Mouse (Mus musculus) left cerebral cortex, postnatal 36 days (tissue): ENCODE measurements around the gene Prdx1. TPM values are rescaled to one million over a fixed set of nuclear protein-coding genes. Genes with fewer than 3 reads are reported as not detected.

Experiments
- DNase-seq, 2 experiments: peaks; one replicate each; pipeline ENCODE4 v3.0.0; 2021 to 2022; ENCODE audit warnings: low spot score in 2 of 2, mixed read lengths in 1 of 2
- intact Hi-C: fragments of 180-260 bp; cut with DNase I; formaldehyde crosslinking; loops from one replicate; pipeline ENCODE4 v1.15.1; 2025
- total RNA-seq, 2 experiments: library from RNA; stranded (reverse); gene quantifications; 2 replicates each; pipeline ENCODE4 v1.2.3; 2021

Gene Prdx1
- total RNA-seq, 2 experiments from 2014 or later = 135 to 160 TPM

DNA sequence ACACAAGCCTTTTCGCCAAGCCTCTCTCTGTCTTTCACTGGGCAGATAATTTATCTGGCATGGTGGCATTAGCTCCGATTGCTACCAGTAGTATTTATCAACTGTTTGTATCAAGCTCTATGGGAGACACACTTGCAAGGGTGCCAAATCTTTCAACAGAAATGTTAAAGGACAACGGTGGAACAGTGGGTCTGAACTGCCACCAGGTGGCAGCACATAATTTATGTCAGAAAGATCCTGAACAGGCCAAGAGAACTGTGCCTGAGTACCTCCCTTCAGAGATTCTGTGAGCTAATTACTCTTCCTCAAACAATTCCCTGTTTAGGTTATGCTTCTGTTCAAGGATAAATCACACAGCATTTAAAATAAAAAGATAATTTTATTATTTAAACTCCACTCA is 34.1 kb downstream of the Prdx1 start:
- intact Hi-C loops = loop anchor here (1.0 kb wide), 1 partner anchor 70 kb away; no protein-coding TSS in a partner anchor
- DNase-seq = peak; percentile 43 to 52

DNA sequence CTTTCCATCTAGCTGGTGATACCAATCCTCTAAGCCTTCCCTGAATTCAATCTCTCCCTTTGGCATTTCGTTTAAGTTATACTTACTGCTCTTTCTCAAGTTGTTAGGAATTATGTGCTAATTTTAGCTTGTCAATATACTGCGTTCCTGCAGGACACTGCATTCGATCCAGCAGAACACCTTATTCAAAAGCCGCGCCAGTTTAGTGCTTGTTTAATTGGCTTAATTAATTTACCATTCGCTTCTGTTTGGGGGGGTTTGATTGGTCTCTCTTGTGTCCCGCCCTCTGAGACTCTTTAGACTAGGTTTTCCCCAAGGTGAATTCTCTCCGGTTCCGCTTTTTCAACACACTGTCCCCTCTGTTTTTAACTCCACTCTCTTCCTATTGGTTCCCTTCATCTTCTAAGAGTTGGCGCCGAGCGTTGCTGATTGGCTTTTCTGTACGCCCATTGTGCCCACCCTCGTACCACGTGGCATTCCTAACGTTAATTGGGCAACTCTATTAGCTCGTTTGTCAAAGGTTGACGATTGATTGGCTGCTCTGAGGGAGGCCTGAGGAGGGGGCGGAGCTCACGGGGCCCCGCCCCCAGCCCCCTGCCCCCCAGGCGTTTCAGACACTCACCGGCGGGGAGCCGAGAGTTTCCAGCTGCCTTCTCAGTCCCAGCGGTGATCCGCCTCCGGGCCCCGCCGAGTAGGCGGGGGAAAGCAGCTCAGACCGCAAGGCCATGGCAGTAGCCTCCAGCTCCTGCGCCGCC is 35.2 kb downstream of the Prdx1 start, which contains the start of gene Tesk2:
Gene Tesk2 (plus strand): TSS at position 606 of the 755 bp plus-strand sequence.
- DNase-seq = peak; percentile 87 to 90
- intact Hi-C loops = loop anchor here (10.0 kb wide), 1 partner anchor 274 kb away; the partner anchor contains the start of genes Hectd3 and Urod

DNA sequence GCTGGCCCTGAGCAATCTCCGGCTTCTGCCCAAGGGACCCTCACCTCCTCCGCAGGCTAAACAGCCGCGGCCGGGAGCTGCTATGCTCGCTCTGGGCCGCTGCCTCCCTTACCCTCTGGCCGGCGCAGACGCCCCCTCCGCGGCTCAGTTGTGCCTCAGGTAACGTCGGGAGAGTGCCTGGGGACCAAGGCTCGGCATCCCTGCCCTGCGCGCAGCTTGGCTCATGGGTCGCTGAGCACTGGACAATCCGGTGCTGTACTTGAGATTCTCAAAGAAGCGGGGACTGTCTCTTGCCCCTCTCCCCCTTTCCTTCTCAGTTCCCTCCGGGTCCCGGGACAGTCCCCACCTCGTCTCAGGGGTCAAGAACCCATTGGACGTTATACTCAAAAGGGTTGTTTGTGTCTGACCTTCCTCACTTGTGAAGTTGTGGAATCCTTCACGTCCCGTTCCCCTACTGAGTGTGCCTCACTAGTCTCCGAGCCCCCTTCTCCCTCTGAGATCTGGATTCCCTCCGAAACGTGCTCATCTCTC is 35.8 kb downstream of the Prdx1 start:
- DNase-seq = no peak
- intact Hi-C loops = loop anchor here (10.0 kb wide), 1 partner anchor 274 kb away; the partner anchor contains the start of genes Hectd3 and Urod

DNA sequence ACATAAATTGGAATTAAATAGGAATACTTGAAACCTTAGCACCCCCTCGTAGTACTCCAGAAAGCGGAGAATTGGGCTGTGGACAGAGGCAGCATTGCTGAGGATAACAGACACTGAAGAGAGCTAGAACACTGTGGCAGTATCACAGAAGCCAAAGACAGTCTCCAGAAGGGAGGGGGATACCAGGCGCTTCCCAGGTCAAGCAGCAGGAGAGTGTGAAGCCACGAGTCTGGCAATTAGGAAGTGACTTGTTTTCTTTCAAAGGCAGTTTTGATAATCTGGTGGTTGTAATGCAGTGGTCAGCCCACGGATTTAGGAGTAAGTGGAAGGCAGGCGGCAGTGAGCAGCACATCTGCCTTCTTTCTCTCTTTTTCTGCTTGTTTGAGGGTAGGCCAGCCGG is 36.9 kb downstream of the Prdx1 start:
- intact Hi-C loops = loop anchor here (10.0 kb wide), 1 partner anchor 273 kb away; the partner anchor contains the start of genes Hectd3 and Urod
- DNase-seq = no peak

DNA sequence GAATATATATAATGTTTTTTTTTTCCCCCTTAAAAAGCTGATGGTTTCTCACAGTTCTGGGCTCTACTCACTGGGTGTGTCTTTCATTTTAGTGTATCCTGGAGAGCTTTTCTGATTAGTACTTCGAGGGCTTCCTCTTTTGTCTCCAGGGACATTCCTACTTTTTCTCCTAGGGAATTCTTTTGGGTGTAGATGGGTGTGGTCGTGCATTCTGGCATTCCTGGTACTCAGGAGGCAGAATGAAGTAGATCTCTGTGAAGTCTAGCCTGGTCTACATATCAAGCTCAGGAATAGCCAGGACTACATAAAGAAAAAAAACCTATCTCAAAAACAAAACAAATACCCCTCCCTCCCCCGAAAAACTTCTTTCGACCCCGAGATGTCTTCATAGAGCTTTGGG is 40.1 kb downstream of the Prdx1 start:
- DNase-seq = no peak
- intact Hi-C loops = loop anchor here (10.0 kb wide), 1 partner anchor 269 kb away; the partner anchor contains the start of genes Hectd3 and Urod

DNA sequence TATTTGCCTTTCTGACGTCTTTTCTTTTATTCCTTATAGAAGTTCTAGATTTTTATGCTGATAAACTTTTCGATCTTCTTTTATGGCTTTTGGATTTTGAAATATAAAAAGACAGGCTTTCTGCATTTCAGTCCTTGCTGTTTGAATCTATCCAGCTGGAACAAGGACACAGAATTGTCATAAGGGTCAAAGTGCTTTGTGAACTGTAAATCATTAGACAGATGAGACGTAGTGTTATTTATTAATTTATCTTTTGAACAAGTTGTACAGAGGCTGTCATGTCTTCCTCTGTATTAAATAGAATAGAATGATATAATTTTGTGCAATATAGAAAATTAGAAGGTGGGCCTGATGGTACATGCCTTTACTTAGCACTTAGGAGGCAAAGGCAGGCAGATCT is 42.1 kb downstream of the Prdx1 start:
- intact Hi-C loops = loop anchor here (10.0 kb wide), 1 partner anchor 267 kb away; the partner anchor contains the start of genes Hectd3 and Urod
- no peak for DNase-seq

DNA sequence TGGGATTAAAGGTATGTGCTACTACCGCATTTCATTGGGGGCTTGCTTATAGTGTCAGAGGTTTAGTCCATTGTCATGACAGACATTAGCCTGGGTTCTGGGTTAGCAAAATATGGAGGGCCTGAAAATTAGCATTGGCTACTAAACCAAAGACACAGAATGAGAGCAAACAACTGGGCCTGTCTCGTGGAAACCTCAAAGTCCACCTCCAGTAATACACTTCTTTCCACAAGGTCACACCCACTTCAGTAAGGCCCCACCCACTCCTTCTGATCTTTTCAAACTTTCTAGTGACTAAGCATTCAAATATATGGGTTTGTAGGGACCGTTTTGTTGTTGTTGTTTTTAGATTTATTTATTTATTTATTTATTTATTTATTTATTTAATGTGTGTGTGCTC is 44.2 kb downstream of the Prdx1 start:
- DNase-seq = no peak
- intact Hi-C loops = loop anchor here (10.0 kb wide), 1 partner anchor 265 kb away; the partner anchor contains the start of genes Hectd3 and Urod

DNA sequence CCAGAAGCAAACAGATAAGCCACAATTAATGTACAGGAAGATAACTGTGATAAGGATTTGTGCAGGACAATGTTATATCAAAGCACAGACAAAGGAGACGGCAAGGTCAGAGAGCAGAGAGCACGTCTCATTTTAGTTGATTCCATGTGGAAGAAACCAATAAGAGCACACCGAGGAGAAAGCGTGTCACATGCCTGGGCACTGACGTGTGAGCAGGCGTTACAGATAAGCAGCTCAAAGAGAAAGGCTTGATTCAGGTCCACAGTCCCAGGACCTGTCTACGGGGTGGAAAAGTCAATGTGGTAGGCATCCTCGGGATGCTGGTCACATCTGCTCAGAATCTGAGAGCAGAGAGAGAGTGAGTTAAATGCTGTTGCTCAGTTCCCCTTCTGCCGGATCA is 45.7 kb downstream of the Prdx1 start:
- DNase-seq = no peak
- intact Hi-C loops = no loop called here

DNA sequence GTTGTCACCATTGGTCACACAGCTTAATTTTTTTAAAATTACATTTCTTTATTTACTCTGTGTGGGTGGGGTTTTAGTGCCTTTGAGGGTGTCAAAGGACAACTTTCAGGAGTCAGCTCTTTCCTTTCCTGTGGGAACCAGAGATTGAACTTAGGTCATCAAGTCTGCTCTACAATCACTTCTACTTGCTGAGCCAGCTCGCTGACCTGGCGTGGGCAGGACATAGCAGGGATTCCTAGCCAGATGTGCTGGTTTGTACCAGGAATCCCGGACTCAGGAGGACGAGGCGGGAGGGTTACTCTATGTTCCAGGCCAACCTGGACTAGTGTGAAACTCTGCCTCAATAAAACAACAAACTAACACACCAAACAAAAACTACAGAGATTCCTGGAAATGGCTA is 47.0 kb downstream of the Prdx1 start:
- no peak for DNase-seq
- intact Hi-C loops = no loop called here

DNA sequence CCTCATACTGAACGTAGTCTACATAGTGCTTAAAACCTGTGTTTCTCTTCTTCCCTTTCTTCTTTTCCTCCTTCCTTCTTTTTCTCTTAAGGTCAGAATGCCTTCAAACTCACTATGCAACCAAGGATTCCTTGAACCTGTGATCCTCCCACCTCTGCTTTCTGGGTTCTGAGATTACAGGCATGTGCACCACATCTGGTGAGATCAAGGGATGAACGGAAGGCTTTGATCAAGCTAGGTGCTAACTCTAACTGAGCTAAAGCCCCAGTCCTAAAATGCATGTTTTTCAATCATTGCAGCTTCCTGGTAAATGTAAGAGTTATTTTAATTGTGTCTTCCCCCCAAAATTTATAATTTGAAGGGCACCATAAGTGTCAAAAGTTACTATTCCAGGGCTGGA is 49.7 kb downstream of the Prdx1 start:
- DNase-seq = no peak
- intact Hi-C loops = no loop called here

DNA sequence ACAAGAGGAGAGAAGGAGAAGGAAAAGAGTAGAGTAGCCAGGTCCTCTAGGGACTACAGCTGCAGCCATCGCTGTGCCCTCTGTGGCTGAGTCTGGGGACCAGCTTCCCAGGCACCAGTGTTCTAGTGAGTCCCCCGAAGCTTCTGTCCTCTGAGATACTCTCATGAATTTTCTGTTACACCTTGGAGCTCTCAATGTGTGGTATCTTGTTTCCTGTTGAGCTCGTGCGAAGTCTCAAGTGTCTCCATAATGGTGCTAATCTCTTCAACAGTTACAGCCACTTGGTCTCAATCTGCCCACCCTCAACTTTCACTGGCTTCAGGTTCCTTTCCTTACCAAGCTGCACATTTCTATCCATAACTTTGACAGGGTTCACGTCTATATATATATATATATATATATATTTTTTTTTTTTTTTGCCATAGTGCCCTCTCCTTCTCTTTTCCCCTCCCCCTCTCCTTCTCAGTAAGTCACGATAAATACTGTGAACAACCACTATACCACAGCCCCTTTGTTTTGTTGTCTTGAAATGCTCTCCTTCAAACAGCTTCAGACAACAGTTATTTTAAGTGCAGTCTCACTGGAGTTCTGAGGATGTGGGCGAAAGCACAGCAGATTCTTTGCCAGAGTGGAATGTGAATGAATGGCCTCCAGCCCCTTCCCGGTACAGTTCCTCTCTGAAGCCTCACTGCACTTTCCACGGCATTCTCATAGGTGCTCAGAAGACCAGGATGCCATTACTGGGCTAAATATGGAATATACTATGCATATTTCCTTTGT is 53.8 kb downstream of the Prdx1 start:
- DNase-seq = peak in 1 of 2 experiments; percentile 7
- intact Hi-C loops = no loop called here

DNA sequence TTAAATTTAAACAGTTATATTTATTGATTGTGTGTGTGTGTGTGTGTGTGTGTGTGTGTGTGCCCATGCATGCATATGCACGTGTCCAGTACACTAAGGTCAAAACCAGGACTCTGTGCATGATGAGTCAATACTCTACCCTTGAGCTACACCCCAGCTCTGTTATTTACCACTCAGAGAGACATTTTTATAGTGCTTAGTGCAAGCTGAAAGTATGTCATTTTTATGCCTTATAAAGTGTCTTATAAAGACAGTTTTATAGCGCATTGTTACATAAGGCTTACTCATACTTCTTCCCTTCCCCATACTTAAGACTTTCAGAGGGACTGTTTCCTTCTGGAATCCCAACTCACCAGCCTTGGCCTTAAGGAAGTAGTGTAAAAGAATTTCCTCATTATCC is 64.4 kb downstream of the Prdx1 start:
- DNase-seq = no peak
- intact Hi-C loops = no loop called here

Other genes with a start within 250 kb of the Prdx1 start
- gene Mast2, start 221.4 kb upstream of the Prdx1 start, total RNA-seq = 100 to 1,000 TPM; 103 to 114 TPM
- 10 to 100 TPM; 18.4 to 21.6 TPM for gene Ipp, start 178.0 kb upstream of the Prdx1 start, total RNA-seq
- gene Tmem69, start 129.6 kb upstream of the Prdx1 start, total RNA-seq = 10 to 100 TPM in 1 of 2 experiments, 1 to 10 TPM in 1; 8.8 to 10.1 TPM
- 10 to 100 TPM; 35.7 to 43.6 TPM for gene Gpbp1l1, start 127.9 kb upstream of the Prdx1 start, total RNA-seq
- 1 to 10 TPM; 5.3 to 6.3 TPM for gene Ccdc17, start 88.9 kb upstream of the Prdx1 start, total RNA-seq
- 10 to 100 TPM; 26.9 to 34.8 TPM for gene Nasp, start 57.6 kb upstream of the Prdx1 start, total RNA-seq
- gene Akr1a1, start 33.9 kb upstream of the Prdx1 start, total RNA-seq = 100 to 1,000 TPM; 380 to 465 TPM
- gene Mmachc, start 22.9 kb downstream of the Prdx1 start, total RNA-seq = 10 to 100 TPM; 17.5 TPM
- gene Ccdc163, start 23.0 kb downstream of the Prdx1 start, total RNA-seq = 1 to 10 TPM; 4.6 to 5.1 TPM
- gene Tesk2, start 35.4 kb downstream of the Prdx1 start, total RNA-seq = 1 to 10 TPM; 4.8 to 5.4 TPM
- gene Toe1, start 122.1 kb downstream of the Prdx1 start, total RNA-seq = 10 to 100 TPM; 10.7 to 12.1 TPM
- gene Mutyh, start 122.2 kb downstream of the Prdx1 start, total RNA-seq = 1 to 10 TPM; 1.6 to 3.0 TPM
- 1 to 10 TPM in 1 of 2 experiments, under 1 TPM in 1; 0.72 to 1.1 TPM for gene Hpdl, start 136.2 kb downstream of the Prdx1 start, total RNA-seq
- 10 to 100 TPM in 1 of 2 experiments, 1 to 10 TPM in 1; 8.9 to 10.2 TPM for gene Zswim5, start 191.8 kb downstream of the Prdx1 start, total RNA-seq